Mouse (Mus musculus) hematopoietic stem cell, adult 5-6 weeks (primary cell): ENCODE results near the gene Ptprk. TPM values are rescaled to one million over a fixed set of nuclear protein-coding genes. Genes with fewer than 3 reads are reported as not detected.

Source experiments
- ATAC-seq, 2 experiments: fragments of 125-278 bp in 1 of 2; replicated peaks in 1 of 2; 2 replicates each; pipeline ENCODE4 v1.8.0; 2016 to 2017; ENCODE audit warnings: inconsistent platforms in 2 of 2, mild to moderate bottlenecking in 2 of 2, moderate number of reproducible peaks in 2 of 2, low read depth in 1 of 2, moderate TSS enrichment in 1 of 2; ENCODE audit not compliant: low FRiP score in 2 of 2, poor library complexity in 2 of 2, severe bottlenecking in 2 of 2, insufficient read depth in 1 of 2, low TSS enrichment in 1 of 2
- total RNA-seq: library from RNA; stranded (forward); fragments of 172-1452, 232-1000 nt; gene quantifications from 2 replicates; pipeline ENCODE4 v1.2.3, GENCODE M21; 2017

Ptprk gene
- 1.5 and 2.1 TPM in 2 replicates for total RNA-seq

DNA sequence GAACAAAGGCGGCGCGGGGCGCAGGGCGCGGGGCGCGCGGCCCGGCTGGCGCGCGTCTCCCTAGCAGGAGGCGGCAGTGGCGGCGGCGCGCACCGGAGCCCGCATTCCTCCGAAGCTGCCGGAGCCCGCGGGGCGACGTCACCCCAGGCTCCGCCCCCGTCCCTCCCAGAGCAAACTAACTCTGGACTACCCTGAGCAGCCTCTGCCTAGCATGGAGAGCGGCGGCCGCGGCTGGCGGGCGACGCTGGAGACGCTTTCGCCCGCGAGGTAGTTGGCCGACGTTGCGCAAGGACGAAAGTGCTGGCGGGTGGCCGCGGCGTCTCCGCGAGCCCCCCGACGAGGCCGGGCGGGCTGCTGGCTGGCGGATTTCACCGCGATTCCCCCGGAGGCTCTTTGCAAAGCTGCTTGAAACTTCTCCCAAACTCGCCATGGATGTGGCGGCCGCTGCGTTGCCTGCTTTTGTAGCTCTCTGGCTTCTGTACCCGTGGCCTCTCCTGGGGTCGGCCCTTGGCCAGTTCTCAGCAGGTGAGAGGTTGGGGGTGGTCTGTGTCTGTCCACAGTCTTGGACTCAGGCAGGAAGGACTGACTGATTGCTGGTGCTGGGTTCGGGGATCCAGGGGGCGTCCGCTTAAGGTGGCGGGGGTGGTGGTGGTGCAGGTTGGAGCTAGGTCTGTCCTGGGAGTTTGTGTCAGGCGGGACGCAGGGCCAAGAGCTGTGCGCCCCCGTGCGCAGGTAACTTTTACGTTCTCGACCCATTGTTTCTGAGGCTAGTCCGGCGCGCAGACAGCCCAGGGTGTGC, at the start of gene Ptprk:
Ptprk (plus strand) TSS at position 168 of the 799 bp plus-strand sequence.
- ATAC-seq = peak; percentile 85 to 87

DNA sequence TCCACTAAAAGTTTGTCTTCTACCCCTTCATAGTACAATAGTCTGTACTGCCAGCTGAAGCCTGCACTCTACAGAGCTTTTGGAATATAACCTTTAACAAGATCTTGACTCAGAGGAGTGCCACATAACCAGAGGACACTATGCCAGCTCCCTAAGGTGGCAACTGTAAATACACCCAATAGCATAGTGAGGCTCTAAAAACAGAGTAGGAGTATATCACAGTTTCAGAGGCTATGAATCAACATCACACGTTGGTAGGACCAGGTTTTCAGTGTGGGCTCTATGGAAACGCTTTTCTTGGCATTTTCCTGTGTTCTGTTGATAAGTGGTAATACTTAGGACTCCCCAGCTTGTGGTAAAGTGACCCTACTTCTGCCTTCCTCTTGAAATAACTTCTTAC, 46.8 kb upstream of the Ptprk start:
- no peak for ATAC-seq

DNA sequence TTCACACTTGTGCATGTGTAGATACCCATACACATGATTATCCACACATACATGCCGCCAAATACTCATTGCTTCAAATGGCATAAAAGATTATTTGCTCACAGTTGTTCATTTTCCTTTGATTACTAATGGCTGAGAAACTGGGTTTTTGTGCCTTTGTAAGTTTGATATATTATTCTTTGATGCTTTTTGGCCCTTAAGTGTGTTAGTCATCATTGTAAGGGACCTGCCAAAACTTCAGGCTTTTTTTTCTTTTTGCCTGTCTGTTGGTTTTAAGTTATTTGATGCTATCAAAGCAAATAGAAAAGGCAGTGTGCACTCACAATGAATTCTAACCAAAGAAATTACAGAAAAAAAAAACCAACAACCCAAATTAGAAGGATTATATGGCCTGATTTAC, 38.2 kb upstream of the Ptprk start:
- no peak for ATAC-seq

- no peak for ATAC-seq
Measured at GRCm38 (mm10) chr10:28054764-28055163, 19.9 kb upstream of the Ptprk start.

- ATAC-seq = no peak
Measured at GRCm38 (mm10) chr10:28059222-28059621, 15.4 kb upstream of the Ptprk start.

GRCm38 (mm10) chr10:28067997-28068396, 6.6 kb upstream of the Ptprk start:
- no peak for ATAC-seq

- ATAC-seq = peak; percentile 25 to 33
Measured at GRCm38 (mm10) chr10:28073991-28074652, 498 bp upstream of the Ptprk start.

DNA sequence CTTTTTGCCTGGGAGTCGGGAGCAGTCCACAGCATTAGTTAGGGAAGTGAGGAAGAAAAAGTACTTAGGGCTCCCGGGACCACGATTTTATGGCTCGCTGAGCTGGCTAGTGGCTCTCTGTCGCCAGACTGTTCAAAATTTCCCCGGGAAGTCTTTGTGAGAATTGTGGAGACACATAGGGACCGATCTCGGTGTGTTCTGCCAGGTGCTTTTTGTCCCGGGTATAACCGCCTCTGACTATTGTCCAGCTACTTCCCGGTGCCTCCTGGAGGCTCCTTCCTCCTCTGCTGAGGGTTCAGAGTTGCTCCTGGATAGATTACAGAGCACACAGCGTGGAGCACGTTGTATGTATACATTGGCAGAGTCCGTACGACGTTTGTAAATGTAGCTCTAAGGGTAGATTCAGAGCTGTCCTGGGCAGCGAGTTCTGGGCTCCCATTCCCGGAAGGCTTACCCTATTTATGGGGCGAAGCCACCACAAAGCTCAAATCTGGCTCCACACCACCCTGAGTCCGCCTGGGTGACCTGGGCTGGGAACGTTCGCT, 943 bp downstream of the Ptprk start:
- ATAC-seq = no peak

- ATAC-seq = peak; percentile 18 to 29
Measured at GRCm38 (mm10) chr10:28076036-28076855, 1.6 kb downstream of the Ptprk start.

DNA sequence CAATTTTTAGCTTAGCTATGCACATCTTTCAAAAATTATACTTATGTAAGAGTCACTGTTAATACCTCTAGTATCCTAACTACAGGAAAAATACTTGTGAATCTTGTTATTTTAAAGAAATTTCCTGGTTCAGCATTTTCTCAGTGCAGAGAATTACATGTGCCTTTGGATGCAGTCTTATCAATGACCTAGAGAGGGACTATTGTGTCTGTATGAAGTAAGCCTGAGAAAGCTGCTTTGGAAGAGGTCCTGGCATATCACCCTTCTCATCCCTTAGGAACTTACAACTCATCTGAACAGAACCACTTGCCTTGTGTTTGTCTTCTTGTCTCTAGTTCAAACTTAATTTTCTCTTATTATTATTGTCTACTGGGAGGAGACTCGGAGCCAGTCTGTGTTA, 3.6 kb downstream of the Ptprk start:
- ATAC-seq = no peak

- ATAC-seq = no peak
Measured at GRCm38 (mm10) chr10:28081221-28081620, 6.6 kb downstream of the Ptprk start.

DNA sequence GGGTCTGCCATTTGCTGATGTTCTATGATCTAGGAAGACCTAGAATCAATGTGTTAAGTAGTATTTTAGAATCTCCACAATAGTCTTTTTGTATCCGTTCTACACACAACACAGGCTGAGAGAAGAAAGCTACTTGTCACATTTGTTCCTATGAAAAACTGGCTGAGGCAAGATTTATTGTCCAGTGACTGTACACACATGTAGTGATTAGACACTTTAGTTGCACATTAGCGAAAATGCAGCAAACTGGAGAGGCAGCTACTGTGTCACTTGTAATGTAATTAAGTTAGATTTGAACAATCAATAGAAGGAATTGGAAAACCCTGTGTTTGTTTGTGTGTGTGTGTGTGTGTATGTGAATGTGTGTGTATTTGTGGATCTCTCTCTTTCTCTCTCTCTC, 8.6 kb downstream of the Ptprk start:
- no peak for ATAC-seq

GRCm38 (mm10) chr10:28083625-28084024, 9.0 kb downstream of the Ptprk start:
- no peak for ATAC-seq

DNA sequence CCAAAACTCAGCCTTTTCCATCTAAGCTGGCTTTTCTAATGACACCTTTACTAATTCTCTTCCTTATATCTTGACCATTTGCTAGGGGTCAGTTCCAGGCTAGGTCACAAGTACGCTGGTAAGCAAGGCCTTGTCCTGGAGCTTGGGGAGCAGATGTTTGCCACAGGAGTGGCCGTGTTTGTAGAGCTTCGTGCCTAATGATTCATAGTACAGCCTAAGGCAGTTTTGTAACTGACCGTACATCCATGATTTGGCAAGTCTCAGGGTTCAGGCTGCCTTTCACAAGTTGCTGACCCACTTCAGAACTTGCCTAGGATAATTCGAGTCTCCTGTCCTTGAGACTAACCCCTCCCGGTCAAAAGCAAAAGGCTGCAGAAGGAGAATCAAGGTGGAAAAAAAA, 12.7 kb downstream of the Ptprk start:
- no peak for ATAC-seq

DNA sequence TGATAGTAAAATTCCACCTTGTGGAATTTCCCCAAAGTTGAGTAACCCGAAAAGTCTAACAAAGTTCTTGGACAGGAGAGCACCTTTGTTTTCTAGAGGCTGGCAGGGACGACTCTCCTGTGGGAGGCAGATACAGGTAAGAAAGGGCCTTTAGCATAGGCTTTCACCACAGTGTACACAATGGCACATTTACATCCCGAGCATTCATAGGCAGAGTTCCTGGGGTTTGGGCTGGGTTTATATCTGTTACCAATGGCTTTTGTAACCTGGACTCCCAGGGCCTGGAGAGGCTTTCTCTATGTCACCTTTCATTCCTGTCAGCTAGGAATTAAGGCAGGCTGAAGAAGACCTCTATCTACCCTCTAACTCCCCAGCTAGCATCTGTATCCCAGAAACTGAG, 13.1 kb downstream of the Ptprk start:
- no peak for ATAC-seq

DNA sequence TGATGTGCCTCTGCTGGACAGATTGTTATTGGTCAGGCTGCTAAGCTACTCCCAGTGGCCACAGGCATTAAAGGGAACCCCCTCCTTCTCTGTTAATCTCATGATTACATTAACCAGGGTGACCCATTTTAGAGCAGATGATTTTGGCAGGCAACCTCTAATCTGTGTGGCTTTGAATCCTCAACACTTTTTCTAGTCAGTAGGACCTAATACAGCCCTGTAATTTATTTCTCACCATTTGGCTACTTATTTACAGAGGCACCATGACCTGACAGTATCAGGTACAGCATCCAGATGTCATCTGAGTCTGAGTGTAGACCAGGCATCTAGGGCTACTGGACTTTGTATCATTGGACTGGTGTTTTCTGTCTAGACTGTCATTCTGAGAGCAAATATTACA, 21.4 kb downstream of the Ptprk start:
- ATAC-seq = no peak

DNA sequence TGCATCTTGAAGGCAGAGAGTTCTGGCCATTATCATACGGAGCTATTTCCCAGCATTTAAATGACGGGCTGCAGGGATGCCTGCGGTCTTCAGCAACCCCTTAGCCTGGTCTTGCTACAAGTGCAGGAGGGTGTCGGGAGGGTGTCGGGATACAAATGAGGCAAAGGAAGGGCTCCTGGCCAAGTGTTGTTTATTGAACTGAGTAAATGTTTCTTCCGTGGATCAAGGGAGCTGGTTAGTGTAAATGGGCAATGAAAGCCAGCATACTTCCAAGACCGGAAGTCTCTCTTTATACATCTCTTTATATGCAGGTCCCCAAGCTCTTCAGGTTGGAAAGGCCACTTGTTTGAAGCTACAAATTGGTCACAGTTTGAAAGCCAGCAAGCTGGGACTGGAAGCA, 23.0 kb downstream of the Ptprk start:
- ATAC-seq = no peak

GRCm38 (mm10) chr10:28098923-28099322, 24.3 kb downstream of the Ptprk start:
- ATAC-seq = no peak
